Mouse (Mus musculus) liver, embryonic 14.5 days (tissue): Measurements from ENCODE around the gene Arhgef16. TPM values are rescaled to one million over a fixed set of nuclear protein-coding genes. Genes with fewer than 3 reads are reported as not detected.

Source experiments
- ATAC-seq: fragments of 200-750 bp; cut with Nextera tagmentation; 2 replicates; pipeline ENCODE4 v1.8.0; 2017; ENCODE audit warnings: moderate number of reproducible peaks, mild to moderate bottlenecking, moderate library complexity; ENCODE audit not compliant: insufficient read depth
- DNase-seq, 3 experiments: peaks; one replicate each; pipeline ENCODE4 v3.0.0-alpha.2; 2012 to 2013; ENCODE audit warnings: low read depth in 3 of 3, low spot score in 3 of 3
- H3K27ac ChIP-seq: fragments of 300-500 bp; sonication (generic); 2 replicates; pipeline ENCODE4 v1.5.1; 2014; ENCODE audit warnings: moderate library complexity, mild to moderate bottlenecking, control low read depth, inconsistent platforms
- H3K27me3 ChIP-seq: fragments of 300-500 bp; sonication (generic); 2 replicates; pipeline ENCODE4 v1.6.1; 2014; ENCODE audit warnings: mild to moderate bottlenecking, low read length, moderate library complexity; ENCODE audit not compliant: control insufficient read depth, insufficient read depth
- H3K36me3 ChIP-seq: fragments of 300-500 bp; sonication (generic); replicated peaks from 2 replicates; pipeline ENCODE4 v1.6.1; 2014; ENCODE audit warnings: low read depth; ENCODE audit not compliant: control insufficient read depth, insufficient read depth
- H3K4me1 ChIP-seq, 2 experiments: fragments of 200-500 bp in 1 of 2; fragments of 300-500 bp in 1 of 2; sonication (generic) in 1 of 2; replicated peaks; 2 replicates each; pipeline ENCODE4 v1.6.1; 2012 to 2014; ENCODE audit warnings: antibody characterized with exemption in 1 of 2, inconsistent platforms in 1 of 2, low read length in 1 of 2; ENCODE audit not compliant: control insufficient read depth in 2 of 2, insufficient read depth in 2 of 2
- H3K4me2 ChIP-seq: fragments of 300-500 bp; sonication (generic); 2 replicates; pipeline ENCODE4 v1.6.1; 2014; ENCODE audit warnings: low read depth, mild to moderate bottlenecking, control low read depth, moderate library complexity
- H3K4me3 ChIP-seq, 2 experiments: fragments of 200-500 bp in 1 of 2; fragments of 300-500 bp in 1 of 2; sonication (generic) in 1 of 2; 2 replicates each; pipeline ENCODE4 v1.5.1; 2012 to 2014; ENCODE audit warnings: low read depth in 2 of 2, low read length in 2 of 2, mild to moderate bottlenecking in 2 of 2, control low read depth in 1 of 2, inconsistent platforms in 1 of 2, moderate library complexity in 1 of 2; ENCODE audit not compliant: insufficient read depth in 1 of 2
- H3K9ac ChIP-seq: fragments of 300-500 bp; sonication (generic); replicated peaks from 2 replicates; pipeline ENCODE4 v1.6.1; 2014; ENCODE audit warnings: mild to moderate bottlenecking, control low read depth, moderate library complexity
- H3K9me3 ChIP-seq: fragments of 300-500 bp; sonication (generic); 2 replicates; pipeline ENCODE4 v1.6.1; 2016; ENCODE audit warnings: low read length, mixed read lengths; ENCODE audit not compliant: control insufficient read depth
- CTCF ChIP-seq: IDR thresholded peaks from 2 replicates; pipeline ENCODE4 v1.5.1; 2016; ENCODE audit warnings: antibody characterized with exemption, low read depth, control low read depth
- EP300 ChIP-seq: IDR thresholded peaks from 2 replicates; pipeline ENCODE4 v1.6.1; 2016; ENCODE audit warnings: antibody characterized with exemption, low read depth
- WGBS: fragments of 180-500 bp; shearing (Covaris S2); extraction: QIAGEN DNeasy Blood & Tissue Kit; methylation state at CpG from one replicate; pipeline ENCODE4 v1.1.7; 2014; ENCODE audit not compliant: insufficient replicate concordance; 5-methylcytosine and 5-hydroxymethylcytosine counted together
- polyA plus RNA-seq, 2 experiments: library from polyadenylated mRNA; depleted of rRNA in 1 of 2; stranded (reverse) in 1 of 2; unstranded in 1 of 2; fragments of >200 nt; fragmentation: Nextera tagmentation in 1 of 2; extraction: Ambion mirVana in 1 of 2; gene quantifications; 2 replicates each; pipeline versions ENCODE4 v1.2.1 to v1.2.3; 2012 to 2014

Arhgef16 gene
- polyA plus RNA-seq, 2 experiments = 2.5 to 3.6 TPM

- Histone ChIP-seq H3K9ac (no peak overlapping the region), H3K9me3 (no peaks in the 10 kb centered on the region), H3K27me3 (no peaks in the 10 kb centered on the region), H3K4me3 (no peak overlapping the region), H3K36me3 (no peaks in the 10 kb centered on the region), H3K4me2 (no peak overlapping the region), H3K4me1 (peaks cover 4 to 9% of the 10 kb centered on the region in 2 experiments), H3K27ac (no peak overlapping the region)
- ATAC-seq (no peak), DNase-seq (no peak)
- no peak for TF ChIP-seq CTCF
- no peak for TF ChIP-seq EP300
- WGBS = 56% methylated on average over 21 of the region's 21 CpGs
Observed at GRCm38 (mm10) chr4:154248092-154248805, 53.2 kb downstream of the Arhgef16 start.

DNA sequence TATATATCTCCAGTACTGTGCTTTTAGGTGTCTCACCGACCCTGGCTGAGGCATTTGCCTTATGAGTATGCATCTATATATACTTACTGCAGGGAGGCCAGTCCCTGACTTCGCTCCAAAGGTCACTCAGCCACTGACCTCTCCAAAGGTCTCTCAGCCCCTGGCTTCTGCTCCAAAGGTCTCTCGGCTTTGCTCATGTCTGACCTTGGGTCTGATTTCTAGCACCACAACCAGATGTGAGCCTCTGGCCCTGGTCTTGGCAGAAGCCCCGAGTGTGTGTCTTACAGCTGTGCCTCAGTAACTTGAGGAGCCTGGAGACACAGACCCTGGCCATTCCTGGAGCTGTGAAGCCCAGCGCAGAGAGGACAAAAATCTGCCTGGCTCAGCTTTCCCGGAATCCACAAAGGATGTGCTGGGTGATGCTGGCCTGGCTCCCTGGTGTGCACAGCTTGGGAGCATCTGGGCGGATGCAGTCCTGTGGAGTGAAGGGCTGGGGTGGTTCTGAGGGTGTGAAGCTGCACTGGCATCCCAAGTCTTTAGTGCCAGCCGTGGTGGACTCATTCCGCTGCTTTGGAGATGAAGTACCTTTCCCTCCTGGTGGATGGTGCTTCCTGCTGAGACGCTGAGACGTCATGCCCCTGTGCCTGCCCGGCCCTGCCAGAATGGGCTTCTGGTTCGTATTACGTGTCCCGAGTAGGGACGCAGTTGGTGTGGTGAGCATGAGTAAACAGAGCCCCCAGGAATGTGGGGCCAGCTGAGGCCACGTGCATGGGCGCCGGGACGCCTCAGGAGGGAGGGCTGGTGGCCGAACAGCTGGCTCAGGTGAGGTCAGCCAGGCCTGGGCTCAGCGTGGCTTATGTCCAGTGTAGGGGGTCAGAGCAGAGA lies 54.0 kb downstream of the Arhgef16 start:
- Histone ChIP-seq H3K27me3 (no peaks in the 10 kb centered on the region), H3K4me1 (peaks cover 4 to 9% of the 10 kb centered on the region in 2 experiments), H3K9me3 (no peaks in the 10 kb centered on the region), H3K36me3 (no peaks in the 10 kb centered on the region), H3K27ac (no peak overlapping the region), H3K9ac (no peak overlapping the region), H3K4me3 (no peak overlapping the region), H3K4me2 (peak overlapping the region; percentile 58)
- 57% methylated on average over 22 of the region's 22 CpGs for WGBS
- ATAC-seq (no peak), DNase-seq (no peak)
- no peak for TF ChIP-seq CTCF
- TF ChIP-seq EP300 = no peak

GRCm38 (mm10) chr4:154246115-154247040 lies 55.1 kb downstream of the Arhgef16 start:
- Histone ChIP-seq H3K4me1 (peaks cover 4 to 9% of the 10 kb centered on the region in 2 experiments), H3K4me3 (peak overlapping the region; percentile 20 to 25; a peak in 2 of 4 replicates), H3K9me3 (no peaks in the 10 kb centered on the region), H3K27me3 (no peaks in the 10 kb centered on the region), H3K36me3 (no peaks in the 10 kb centered on the region), H3K9ac (no peak overlapping the region), H3K4me2 (peak overlapping the region; percentile 58), H3K27ac (no peak overlapping the region)
- WGBS = 5% methylated on average over 19 of the region's 19 CpGs
- ATAC-seq = peak; percentile 81
- TF ChIP-seq CTCF (peak; percentile 99), EP300 (no peak)
- DNase-seq = peak; percentile 47 to 62 (median 51)

GRCm38 (mm10) chr4:154245342-154245741 lies 56.1 kb downstream of the Arhgef16 start:
- no peak for ATAC-seq
- WGBS = 52% methylated on average over 7 of the region's 7 CpGs
- TF ChIP-seq EP300 (no peak), CTCF (no peak)

More at GRCm38 (mm10) chr4:154245342-154245741, 56.1 kb downstream of the Arhgef16 start:
- H3K27me3 ChIP-seq = no peaks in the 10 kb centered on the region
- no peak overlapping the region for H3K27ac ChIP-seq
- DNase-seq = no peak
- no peak overlapping the region for H3K4me3 ChIP-seq
- H3K4me1 ChIP-seq = peaks cover 4 to 9% of the 10 kb centered on the region in 2 experiments
- no peak overlapping the region for H3K9ac ChIP-seq
- H3K36me3 ChIP-seq = no peaks in the 10 kb centered on the region
- H3K9me3 ChIP-seq = no peaks in the 10 kb centered on the region
- H3K4me2 ChIP-seq = no peak overlapping the region
